Mouse (Mus musculus): ENCODE measurements around the gene Thap7.
"Not testable (repeated sequence)": the region's sequence is repeated elsewhere in the genome, so short reads cannot be mapped to it uniquely, and the experiment has no call there.

Thap7 gene

GRCm38 (mm10) chr16:17532271-17532670 is 1.3 kb upstream of the Thap7 start:
- no peak for DNase-seq (ENCODE audit: extremely low spot score)

- no peak for DNase-seq (ENCODE audit: extremely low spot score)
Measured at GRCm38 (mm10) chr16:17529981-17530586, 852 bp downstream of the Thap7 start.

GRCm38 (mm10) chr16:17528276-17528675 is 2.7 kb downstream of the Thap7 start:
- DNase-seq (ENCODE audit: extremely low spot score), result no peak

- no peak for DNase-seq (ENCODE audit: extremely low spot score)
Measured at GRCm38 (mm10) chr16:17527606-17528005, 3.3 kb downstream of the Thap7 start.

GRCm38 (mm10) chr16:17526223-17526622 is 4.7 kb downstream of the Thap7 start:
- no peak for DNase-seq (ENCODE audit: extremely low spot score)

- no peak for DNase-seq (ENCODE audit: extremely low spot score)
Measured at GRCm38 (mm10) chr16:17525524-17525923, 5.4 kb downstream of the Thap7 start.

GRCm38 (mm10) chr16:17524156-17524555 is 6.8 kb downstream of the Thap7 start:
- no peak for DNase-seq (ENCODE audit: extremely low spot score)

- DNase-seq (ENCODE audit: extremely low spot score), result no peak
Measured at GRCm38 (mm10) chr16:17518910-17519309, 12.0 kb downstream of the Thap7 start.

GRCm38 (mm10) chr16:17511431-17511830 is 19.5 kb downstream of the Thap7 start:
- no peak for DNase-seq (ENCODE audit: extremely low spot score)

- DNase-seq (ENCODE audit: extremely low spot score), result no peak
Measured at GRCm38 (mm10) chr16:17510686-17511085, 20.2 kb downstream of the Thap7 start.

GRCm38 (mm10) chr16:17510143-17510542 is 20.8 kb downstream of the Thap7 start:
- DNase-seq (ENCODE audit: extremely low spot score), result no peak

GRCm38 (mm10) chr16:17509240-17509597 is 21.7 kb downstream of the Thap7 start:
- no peak for DNase-seq (ENCODE audit: extremely low spot score)

GRCm38 (mm10) chr16:17508546-17509239 is 22.2 kb downstream of the Thap7 start, which contains the start of gene Lztr1:
Gene Lztr1, plus strand, starts transcription at chr16:17508688.
- DNase-seq (ENCODE audit: extremely low spot score), result peak; percentile 91

GRCm38 (mm10) chr16:17508031-17508430 is 22.9 kb downstream of the Thap7 start:
- DNase-seq (ENCODE audit: extremely low spot score), result not testable (repeated sequence)

GRCm38 (mm10) chr16:17507018-17507552 is 23.9 kb downstream of the Thap7 start:
- DNase-seq (ENCODE audit: extremely low spot score), result no peak

- no peak for DNase-seq (ENCODE audit: extremely low spot score)
Measured at GRCm38 (mm10) chr16:17502681-17503080, 28.3 kb downstream of the Thap7 start.

GRCm38 (mm10) chr16:17499249-17499883 is 31.6 kb downstream of the Thap7 start:
- DNase-seq (ENCODE audit: extremely low spot score), result peak; percentile 55

GRCm38 (mm10) chr16:17496499-17497305 is 34.2 kb downstream of the Thap7 start:
- DNase-seq (ENCODE audit: extremely low spot score), result no peak

- DNase-seq (ENCODE audit: extremely low spot score), result no peak
Measured at GRCm38 (mm10) chr16:17491896-17492561, 38.9 kb downstream of the Thap7 start.

- no peak for DNase-seq (ENCODE audit: extremely low spot score)
Measured at GRCm38 (mm10) chr16:17491154-17491553, 39.8 kb downstream of the Thap7 start.

- peak; percentile 22 for DNase-seq (ENCODE audit: extremely low spot score)
Measured at GRCm38 (mm10) chr16:17489469-17490111, 41.3 kb downstream of the Thap7 start, which contains the start of gene Aifm3. Gene Aifm3, plus strand, starts transcription at chr16:17489611.
